Mouse (Mus musculus) left cerebral cortex, adult 2 months (tissue): ENCODE results near the gene Bcl7b. TPM values are rescaled to one million over a fixed set of nuclear protein-coding genes. Genes with fewer than 3 reads are reported as not detected.

Experiments
- DNase-seq, 2 experiments: peaks; one replicate each; pipeline ENCODE4 v3.0.0; 2021 to 2022; ENCODE audit warnings: low spot score in 2 of 2, mixed read lengths in 1 of 2; ENCODE audit errors: extremely low spot score in 1 of 2
- H3K27ac ChIP-seq: fragments of 200-600 bp; 2 replicates; pipeline ENCODE4 v1.8.1; 2022
- H3K4me3 ChIP-seq: fragments of 200-600 bp; 2 replicates; pipeline ENCODE4 v1.8.1; 2022
- CTCF ChIP-seq: fragments of 200-600 bp; IDR thresholded peaks from 2 replicates; pipeline ENCODE4 v1.8.1; 2022; ENCODE audit warnings: antibody characterized with exemption, mild to moderate bottlenecking, moderate library complexity
- intact Hi-C: fragments of 180-260 bp; cut with DNase I; formaldehyde crosslinking; loops from one replicate; pipeline ENCODE4 v1.15.1; 2025
- long read RNA-seq, 2 experiments: library from polyadenylated mRNA; stranded (forward); transcript quantifications; one replicate each; pipeline ENCODE4 v2.0.0; 2021; ENCODE audit warnings: borderline mapping rate in 2 of 2
- total RNA-seq, 2 experiments: library from RNA; stranded (reverse); gene quantifications; 2 replicates each; pipeline ENCODE4 v1.2.3; 2021

The Bcl7b gene
- total RNA-seq, result 10 to 100 TPM; 50.6 to 54.6 TPM
- long read RNA-seq, experiment 1, transcript Bcl7b-201 (6 exons, 1,758 nt), result major isoform, 49 of 71 reads
- long read RNA-seq, experiment 1, partial matches to known transcripts, result 0 of 71 reads
- long read RNA-seq, experiment 1, other reads (novel, unspliced or antisense), result 21 of 71 reads
- long read RNA-seq, experiment 2, transcript Bcl7b-201 (6 exons, 1,758 nt), result major isoform, 39 of 48 reads
- long read RNA-seq, experiment 2, partial matches to known transcripts, result 1 of 48 reads
- long read RNA-seq, experiment 2, other reads (novel, unspliced or antisense), result 7 of 48 reads

GRCm38 (mm10) chr5:135168063-135169062, at the start of gene Bcl7b:
Gene Bcl7b, plus strand, starts transcription at chr5:135168283.
- H3K4me3 ChIP-seq, result peak within 1 kb of the TSS; percentile 94
- intact Hi-C loops, result loop anchor here (1.0 kb wide), 2 partner anchors 19 kb away; partner anchors contain the start of genes Baz1b and Tbl2
- H3K27ac ChIP-seq, result peak within 1 kb of the TSS; percentile 99
- TF ChIP-seq CTCF, result peak; percentile 20
- DNase-seq, result peak; percentile 96

GRCm38 (mm10) chr5:135118589-135119081, 49.4 kb upstream of the Bcl7b start:
- no peak overlapping the region for H3K4me3 ChIP-seq
- no peak overlapping the region for H3K27ac ChIP-seq
- intact Hi-C loops, result loop anchor here (1.0 to 5.0 kb wide), 3 partner anchors 73 to 244 kb away; no protein-coding TSS in a partner anchor
- peak; percentile 21 to 50 for DNase-seq
- peak; percentile 80 for TF ChIP-seq CTCF

GRCm38 (mm10) chr5:135120753-135121152, 47.3 kb upstream of the Bcl7b start:
- Histone ChIP-seq H3K4me3 (no peak overlapping the region), H3K27ac (no peak overlapping the region)
- DNase-seq, result no peak
- TF ChIP-seq CTCF, result no peak; the same call in 1 of the 2 replicates
- intact Hi-C loops, result no loop called here

GRCm38 (mm10) chr5:135126121-135126520, 42.0 kb upstream of the Bcl7b start:
- no peak for TF ChIP-seq CTCF
- DNase-seq, result no peak
- intact Hi-C loops, result no loop called here
- Histone ChIP-seq H3K4me3 (no peak overlapping the region), H3K27ac (no peak overlapping the region)

- no peak for TF ChIP-seq CTCF
- Histone ChIP-seq H3K27ac (no peak overlapping the region), H3K4me3 (no peak overlapping the region)
- DNase-seq, result no peak
- intact Hi-C loops, result no loop called here
Observed at GRCm38 (mm10) chr5:135127669-135128068, 40.4 kb upstream of the Bcl7b start.

- DNase-seq, result no peak
Observed at GRCm38 (mm10) chr5:135129747-135130146, 38.3 kb upstream of the Bcl7b start.

GRCm38 (mm10) chr5:135133736-135134405, 34.2 kb upstream of the Bcl7b start:
- intact Hi-C loops, result no loop called here
- H3K27ac ChIP-seq, result no peak overlapping the region
- DNase-seq, result peak in 1 of 2 experiments; percentile 15
- peak overlapping the region; percentile 30 for H3K4me3 ChIP-seq
- TF ChIP-seq CTCF, result no peak

More at GRCm38 (mm10) chr5:135129747-135130146, 38.3 kb upstream of the Bcl7b start:
- H3K27ac ChIP-seq, result no peak overlapping the region
- H3K4me3 ChIP-seq, result no peak overlapping the region
- TF ChIP-seq CTCF, result no peak
- intact Hi-C loops, result no loop called here

- TF ChIP-seq CTCF, result peak; percentile 52
- peak in 1 of 2 experiments; percentile 18 for DNase-seq
- peak overlapping the region; percentile 30 for H3K4me3 ChIP-seq
- intact Hi-C loops, result no loop called here
- H3K27ac ChIP-seq, result no peak overlapping the region
Observed at GRCm38 (mm10) chr5:135134534-135134933, 33.5 kb upstream of the Bcl7b start.

- intact Hi-C loops, result no loop called here
- H3K4me3 ChIP-seq, result no peak overlapping the region
- TF ChIP-seq CTCF, result no peak
- H3K27ac ChIP-seq, result no peak overlapping the region
- DNase-seq, result no peak
Observed at GRCm38 (mm10) chr5:135139881-135140280, 28.2 kb upstream of the Bcl7b start.

GRCm38 (mm10) chr5:135144469-135144868, 23.6 kb upstream of the Bcl7b start:
- no peak for TF ChIP-seq CTCF
- no peak for DNase-seq
- Histone ChIP-seq H3K4me3 (no peak overlapping the region), H3K27ac (no peak overlapping the region)
- intact Hi-C loops, result no loop called here

GRCm38 (mm10) chr5:135145532-135145931, 22.6 kb upstream of the Bcl7b start:
- no peak for DNase-seq
- H3K4me3 ChIP-seq, result no peak overlapping the region
- intact Hi-C loops, result loop anchor here (5.0 kb wide), 2 partner anchors 42 to 138 kb away; partner anchors contain the start of genes Abhd11 and Baz1b
- no peak overlapping the region for H3K27ac ChIP-seq
- no peak for TF ChIP-seq CTCF
